9 mouse cellular contexts compared by ENCODE assay signal in genomic region chr1:154149431-154150143, GRCm38 (mm10). TPM values are rescaled to one million over a fixed set of nuclear protein-coding genes. Genes with fewer than 3 reads are reported as not detected.
DNase-seq lines count a peak whose midpoint lies in the region; ATAC-seq and TF ChIP-seq lines count a peak whose summit lies in the region.
"Had no signal": no experiment of that assay in that cellular context is flagged by ENCODE, and none has a peak within 500 bp of the region (broad histone marks: within the 10 kb centered on the region; RNA-seq: fewer than 3 reads in every experiment).

No protein-coding gene starts in this region.

- no peak overlapping the region for H3K4me3 ChIP-seq in forebrain, embryonic 10.5 days
- H3K4me3 ChIP-seq in forebrain, embryonic 11.5 days (ENCODE audit: low read depth, low read length) = no peak overlapping the region
- H3K4me3 ChIP-seq in left cerebral cortex, adult 2 months = no peak overlapping the region
- no peak overlapping the region for H3K4me3 ChIP-seq in forebrain, embryonic 15.5 days
- no peak overlapping the region for H3K4me3 ChIP-seq in midbrain, embryonic 15.5 days

- intact Hi-C loops in left cerebral cortex, adult 2 months (cut with DNase I) = loop anchor here (5.0 kb wide), 1 partner anchor 108 kb away; no protein-coding TSS in a partner anchor

- no peak for ATAC-seq in forebrain, embryonic 11.5 days (replicated peaks; ENCODE audit: low FRiP score)
- ATAC-seq in forebrain, embryonic 15.5 days (replicated peaks) = peak; percentile 39
- no peak for ATAC-seq in midbrain, embryonic 15.5 days (replicated peaks)

- H3K4me2 ChIP-seq in forebrain, embryonic 11.5 days (ENCODE audit: low read depth, low read length, severe bottlenecking) = no peak overlapping the region
- H3K4me2 ChIP-seq in forebrain, embryonic 15.5 days (replicated peaks) = no peak overlapping the region
- no peak overlapping the region for H3K4me2 ChIP-seq in midbrain, embryonic 15.5 days

- DNase-seq in forebrain, embryonic 10.5 days (ENCODE audit: extremely low spot score, low spot score) = no peak
- no peak for DNase-seq in forebrain, embryonic 11.5 days (ENCODE audit: low spot score)
- DNase-seq in left cerebral cortex, adult 2 months (ENCODE audit: extremely low spot score in 1 of 2, low spot score in 2 of 2) = no peak
- no peak for DNase-seq in left cerebral cortex, adult 8-10 months (ENCODE audit: low spot score in 2 of 2)
- DNase-seq in urinary bladder, postnatal 4 days (ENCODE audit: low spot score in 2 of 2) = no peak
- DNase-seq in thymus, postnatal 4 days = no peak

- H3K4me1 ChIP-seq in forebrain, embryonic 10.5 days = peaks cover 9% of the 10 kb centered on the region
- no peaks in the 10 kb centered on the region for H3K4me1 ChIP-seq in forebrain, embryonic 11.5 days (replicated peaks; ENCODE audit: control insufficient read depth, insufficient read depth, low read length)
- H3K4me1 ChIP-seq in forebrain, embryonic 15.5 days = peaks cover 11% of the 10 kb centered on the region
- H3K4me1 ChIP-seq in midbrain, embryonic 15.5 days = peaks cover 10% of the 10 kb centered on the region

- H3K36me3 ChIP-seq in forebrain, embryonic 10.5 days (replicated peaks) = no peaks in the 10 kb centered on the region
- no peaks in the 10 kb centered on the region for H3K36me3 ChIP-seq in forebrain, embryonic 11.5 days (ENCODE audit: control insufficient read depth, insufficient read depth, low read length)
- H3K36me3 ChIP-seq in forebrain, embryonic 15.5 days = no peaks in the 10 kb centered on the region
- H3K36me3 ChIP-seq in midbrain, embryonic 15.5 days (replicated peaks) = no peaks in the 10 kb centered on the region

- 69% methylated on average over 1 of the region's 1 CpGs for WGBS in forebrain, embryonic 10.5 days
- 68% methylated on average over 1 of the region's 1 CpGs for WGBS in forebrain, embryonic 11.5 days
- 59% methylated on average over 1 of the region's 1 CpGs for WGBS in forebrain, embryonic 15.5 days
- WGBS in midbrain, embryonic 15.5 days = 73% methylated on average over 1 of the region's 1 CpGs

- H3K9me3 ChIP-seq in forebrain, embryonic 10.5 days = no peaks in the 10 kb centered on the region
- no peaks in the 10 kb centered on the region for H3K9me3 ChIP-seq in forebrain, embryonic 11.5 days (ENCODE audit: control insufficient read depth, low read length)
- no peaks in the 10 kb centered on the region for H3K9me3 ChIP-seq in forebrain, embryonic 15.5 days
- H3K9me3 ChIP-seq in midbrain, embryonic 15.5 days = no peaks in the 10 kb centered on the region

- no peak for TF ChIP-seq CTCF in left cerebral cortex, adult 2 months (IDR thresholded peaks at IDR 0.05)

- peak overlapping the region; percentile 63 for H3K27ac ChIP-seq in forebrain, embryonic 10.5 days
- no peak overlapping the region for H3K27ac ChIP-seq in forebrain, embryonic 11.5 days (ENCODE audit: low read depth, low read length)
- H3K27ac ChIP-seq in left cerebral cortex, adult 2 months = peak overlapping the region; percentile 90
- H3K27ac ChIP-seq in forebrain, embryonic 15.5 days (replicated peaks) = peak overlapping the region; percentile 72
- H3K27ac ChIP-seq in midbrain, embryonic 15.5 days = peak overlapping the region; percentile 48

- no peaks in the 10 kb centered on the region for H3K27me3 ChIP-seq in forebrain, embryonic 10.5 days (ENCODE audit: poor library complexity, severe bottlenecking)
- H3K27me3 ChIP-seq in forebrain, embryonic 11.5 days (ENCODE audit: control insufficient read depth, insufficient read depth, low read length) = no peaks in the 10 kb centered on the region
- no peaks in the 10 kb centered on the region for H3K27me3 ChIP-seq in forebrain, embryonic 15.5 days
- H3K27me3 ChIP-seq in midbrain, embryonic 15.5 days (replicated peaks) = no peaks in the 10 kb centered on the region

- no peak overlapping the region for H3K9ac ChIP-seq in forebrain, embryonic 11.5 days (ENCODE audit: low read length)
- H3K9ac ChIP-seq in forebrain, embryonic 15.5 days (replicated peaks) = no peak overlapping the region
- H3K9ac ChIP-seq in midbrain, embryonic 15.5 days = no peak overlapping the region

RNA-seq across cellular contexts. Expression of gene Zfp648, which starts 51.4 kb away (rescaled TPM):
- polyA plus RNA-seq in forebrain, embryonic 10.5 days (2016; fragmentation: Nextera tagmentation; extraction: Ambion mirVana) = 0.10 TPM in 1 of 2 replicates, not detected in the other
- not detected in 2 replicates for polyA plus RNA-seq in forebrain, embryonic 11.5 days (2014; fragmentation: Nextera tagmentation; extraction: Ambion mirVana)
- total RNA-seq in left cerebral cortex, adult 2 months (2021) = under 1 TPM; 0.95 to 0.96 TPM
- total RNA-seq in left cerebral cortex, adult 8-10 months (2022) = 1 to 10 TPM in 1 of 4 experiments, under 1 TPM in 3; 0.65 to 1.1 (median 0.69) TPM
- 0.09 and 0.18 TPM in 2 replicates for polyA plus RNA-seq in forebrain, embryonic 15.5 days (2015; fragmentation: Nextera tagmentation; extraction: Ambion mirVana)
- polyA plus RNA-seq in midbrain, embryonic 15.5 days (2015; fragmentation: Nextera tagmentation; extraction: Ambion mirVana) = 0.74 and 0.87 TPM in 2 replicates
- total RNA-seq: heart, postnatal 10 days had no signal
